Mouse (Mus musculus): Measurements from ENCODE around the gene Jag1.

GRCm38 (mm10) chr2:137124861-137125260 lies 8.4 kb upstream of the Jag1 start:
- TF ChIP-seq MYOD1 (IDR thresholded peaks at IDR 0.05; ENCODE audit: control insufficient read depth, insufficient read length, low read depth), result no peak
- no peak for TF ChIP-seq MAX (IDR thresholded peaks at IDR 0.05)

All from C2C12 (cell line).